Mouse (Mus musculus): ENCODE data around the gene Capn5. TPM values are rescaled to one million over a fixed set of nuclear protein-coding genes. Genes with fewer than 3 reads are reported as not detected.

The Capn5 gene
- total RNA-seq, 2 experiments from 2014 or later, result 3.7 to 7.0 TPM

DNA sequence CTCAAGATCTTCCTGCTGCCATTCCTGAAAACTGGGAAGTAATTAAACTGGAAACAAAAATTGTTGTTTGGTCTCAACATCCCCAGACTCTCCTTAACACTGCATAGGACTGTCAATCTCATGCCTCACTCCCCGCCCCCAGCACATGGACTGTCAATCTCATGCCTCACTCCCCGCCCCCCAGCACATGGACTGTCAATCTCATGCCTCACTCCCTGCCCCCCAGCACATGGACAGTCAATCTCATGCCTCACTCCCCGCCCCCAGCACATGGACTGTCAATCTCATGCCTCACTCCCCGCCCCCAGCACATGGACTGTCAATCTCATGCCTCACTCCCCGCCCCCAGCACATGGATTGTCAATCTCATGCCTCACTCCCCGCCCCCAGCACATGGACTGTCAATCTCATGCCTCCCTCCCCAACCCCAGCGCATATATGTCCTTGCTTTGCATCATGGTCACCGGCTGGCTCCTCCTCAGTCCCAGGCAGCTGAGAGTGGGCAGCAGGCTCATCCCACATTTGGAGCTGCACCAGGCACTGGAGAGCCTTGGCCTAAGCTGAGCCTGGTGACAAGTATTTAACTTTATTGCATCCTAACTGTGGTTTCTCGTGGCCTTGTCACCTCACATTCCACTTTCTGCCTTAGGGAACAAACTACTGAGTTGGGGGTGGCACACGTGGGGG, 29.2 kb downstream of the Capn5 start:
- peak in 1 of 2 experiments; percentile 42 for DNase-seq

DNA sequence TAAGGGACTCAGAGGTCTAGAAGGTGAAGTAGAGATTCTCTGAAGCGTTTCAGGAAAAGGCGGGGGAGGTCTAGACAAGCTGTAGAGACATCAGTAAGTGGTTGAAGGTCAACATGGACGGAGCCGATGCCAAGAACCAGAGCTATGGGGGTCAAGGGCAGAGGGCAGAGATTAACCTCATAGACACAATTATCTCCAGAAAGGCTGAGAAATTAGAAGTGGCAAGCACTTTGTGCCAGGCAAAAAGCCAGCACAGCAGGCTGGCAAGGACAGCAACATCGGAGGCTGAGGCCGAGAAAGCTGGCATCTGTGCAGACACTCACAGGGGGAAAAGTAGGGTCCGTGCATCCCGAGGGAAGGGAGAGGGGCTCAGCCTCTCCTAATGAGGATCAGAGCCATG, 30.3 kb downstream of the Capn5 start:
- DNase-seq, result peak; percentile 65 to 74

DNA sequence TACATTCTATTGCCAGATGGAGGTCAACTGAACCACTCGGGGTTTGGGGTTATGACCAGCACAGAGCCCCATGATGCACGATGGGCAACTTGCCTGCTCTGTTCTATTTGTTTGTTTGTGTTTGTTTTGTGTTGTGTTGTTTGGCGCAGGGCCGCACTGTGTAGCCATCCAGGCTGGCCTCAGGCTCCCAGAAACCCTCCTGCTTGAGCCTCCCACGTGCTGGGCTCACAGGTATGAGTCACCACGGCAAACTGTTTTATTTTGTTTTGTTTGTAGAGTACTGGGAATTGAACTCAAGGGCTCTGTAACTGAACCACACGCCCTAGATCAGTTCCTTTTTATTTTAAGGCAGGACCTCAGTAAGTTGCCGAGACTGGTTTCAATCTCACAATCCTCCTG, 31.6 kb downstream of the Capn5 start:
- DNase-seq, result peak in 1 of 2 experiments; percentile 35

DNA sequence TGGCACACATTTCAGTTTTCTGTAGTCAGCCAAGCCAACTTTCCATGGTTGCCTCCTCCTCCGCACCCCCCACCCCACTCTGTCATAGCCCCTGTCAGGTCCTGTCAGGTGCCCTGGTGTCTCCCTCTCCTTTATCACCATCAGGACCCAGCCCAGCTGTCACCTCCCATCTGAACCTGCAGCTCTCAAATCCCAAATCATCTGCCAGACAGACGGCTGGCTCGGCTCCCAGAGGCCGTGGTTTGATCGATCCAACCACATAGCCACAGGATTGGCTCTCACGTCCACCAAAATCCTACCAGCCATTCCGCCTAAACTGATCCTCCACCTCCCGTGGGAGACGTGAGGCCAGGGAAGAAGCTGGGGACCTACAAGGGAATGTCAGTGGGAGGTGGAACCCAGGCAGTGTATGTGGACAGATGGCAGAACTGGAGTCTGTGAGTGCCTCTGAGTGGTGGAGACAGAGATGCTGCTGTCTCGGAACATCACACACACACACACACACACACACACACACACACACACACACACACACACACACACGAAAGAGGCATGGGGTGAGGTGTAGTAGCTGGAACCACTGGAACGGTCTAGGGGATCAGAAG, 32.1 kb downstream of the Capn5 start:
- DNase-seq, result peak in 1 of 2 experiments; percentile 58

DNA sequence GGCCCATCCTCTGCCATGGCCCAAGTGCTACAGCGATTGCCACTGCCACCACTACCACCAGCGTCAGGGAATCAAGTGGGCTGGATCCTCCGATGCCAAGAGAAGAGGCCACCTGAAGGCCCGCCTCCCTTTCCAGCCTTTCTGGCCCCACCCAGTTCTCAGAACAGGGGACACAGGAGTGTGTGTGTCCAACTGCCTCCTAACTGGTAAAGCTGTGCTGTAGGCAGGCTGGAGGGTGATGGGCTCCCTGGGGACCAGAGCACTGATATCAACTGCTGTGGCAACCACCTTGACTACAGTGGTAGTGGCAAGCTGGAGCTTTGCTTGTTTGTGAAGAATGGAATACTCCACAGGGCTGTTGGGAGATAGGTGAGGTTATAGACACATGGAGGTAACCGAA, 32.7 kb downstream of the Capn5 start, which contains the start of gene Omp:
TSS of gene Omp (minus strand) at position 101 of the 400 bp plus-strand sequence.
- no peak for DNase-seq

DNA sequence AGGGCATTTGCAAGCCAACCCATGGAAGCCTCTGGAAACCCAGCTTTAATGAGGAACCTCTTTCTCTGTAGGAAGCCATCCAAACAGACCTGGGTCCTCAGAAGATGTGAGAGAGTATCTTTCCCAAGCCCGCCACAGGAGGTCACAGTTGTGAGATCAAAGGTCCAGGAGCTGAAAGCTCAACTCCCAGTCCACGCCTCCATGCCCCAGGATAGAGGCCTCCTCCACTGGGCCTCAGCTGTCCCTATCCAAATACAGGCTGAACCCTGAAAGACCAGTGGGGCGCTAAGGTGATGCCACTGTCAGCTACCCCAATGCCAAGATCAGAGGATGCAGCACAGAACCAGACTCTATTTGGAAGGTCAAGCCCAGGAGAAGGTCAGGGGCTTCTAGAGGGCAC, 35.4 kb downstream of the Capn5 start:
- no peak for DNase-seq

DNA sequence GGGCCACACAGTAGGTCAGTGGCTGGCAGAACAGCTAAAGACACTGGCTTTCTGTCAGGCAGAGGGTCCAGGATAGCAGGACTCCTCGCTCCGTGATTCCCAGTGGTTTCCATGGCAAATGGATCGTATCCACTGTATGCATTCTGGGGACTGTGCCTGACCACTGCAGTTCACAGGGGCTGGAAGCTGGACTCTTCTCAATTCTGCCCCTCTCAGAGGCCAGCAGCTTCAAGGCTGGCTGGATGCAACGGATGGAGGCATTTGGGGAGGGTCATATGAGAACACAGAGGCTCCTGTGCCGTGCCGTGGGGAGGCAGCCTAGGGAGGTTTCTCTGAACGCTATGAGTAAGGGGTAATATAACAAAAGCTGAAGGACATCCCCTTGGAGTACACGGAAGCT, 35.8 kb downstream of the Capn5 start:
- no peak for DNase-seq

DNA sequence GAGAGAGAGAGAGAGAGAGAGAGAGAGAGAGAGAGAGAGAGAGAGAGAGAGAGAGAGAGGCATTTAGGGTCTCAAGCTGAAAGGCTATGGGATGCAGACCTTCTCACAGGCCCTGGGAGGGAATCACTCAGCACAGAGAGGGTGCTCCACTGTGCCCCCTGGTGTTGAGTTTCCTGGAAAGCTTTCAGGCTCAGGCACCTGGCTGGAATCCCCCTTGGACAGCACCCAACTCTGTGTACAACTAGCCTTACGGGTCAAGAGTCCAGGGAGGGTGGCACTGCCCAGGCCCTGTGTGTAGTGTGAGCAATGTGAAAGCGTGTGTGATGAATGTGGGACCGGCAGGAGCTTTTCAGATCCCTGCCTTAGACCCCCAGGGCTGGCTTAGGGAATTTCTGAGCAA, 36.9 kb downstream of the Capn5 start:
- peak; percentile 48 to 71 for DNase-seq

DNA sequence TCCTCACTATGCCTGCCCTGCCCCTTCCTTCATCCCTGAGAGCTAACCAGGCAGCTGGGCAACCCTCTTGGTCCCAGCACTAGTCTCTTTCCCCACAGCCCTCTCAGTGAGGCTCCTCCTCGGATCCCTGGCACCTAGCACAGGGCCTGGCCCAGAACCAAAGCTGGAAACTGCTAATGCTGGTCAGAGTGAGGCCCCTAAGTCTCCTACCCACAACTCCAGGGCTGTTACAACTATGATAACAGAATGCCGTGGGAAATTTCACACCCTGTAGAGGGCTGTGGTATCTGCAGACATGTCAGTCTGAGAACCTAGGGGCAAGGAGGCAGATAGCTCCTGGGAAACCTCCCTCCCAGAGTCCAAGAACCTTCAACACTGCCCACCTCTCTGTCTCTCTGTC, 37.5 kb downstream of the Capn5 start:
- DNase-seq, result peak in 1 of 2 experiments; percentile 33

DNA sequence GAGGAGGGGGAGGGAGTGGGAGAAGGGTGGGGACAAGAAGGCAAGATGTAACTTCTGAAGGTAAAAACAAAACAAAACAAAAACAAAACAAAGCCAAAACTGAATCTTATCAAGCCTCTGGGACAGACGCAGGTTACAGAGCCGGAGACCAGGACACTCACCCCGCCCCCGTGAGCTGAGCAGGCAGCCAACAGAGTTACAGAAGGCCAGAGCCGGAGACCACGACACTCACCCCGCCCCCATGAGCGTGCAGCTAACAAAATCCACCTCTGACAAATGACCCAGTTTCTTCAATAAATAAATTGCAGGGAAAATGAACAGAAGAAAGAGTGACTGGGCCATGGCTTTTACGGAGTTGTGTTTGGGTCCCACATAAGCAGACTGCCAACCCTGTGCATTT, 38.9 kb downstream of the Capn5 start:
- DNase-seq, result peak; percentile 46 to 62

DNA sequence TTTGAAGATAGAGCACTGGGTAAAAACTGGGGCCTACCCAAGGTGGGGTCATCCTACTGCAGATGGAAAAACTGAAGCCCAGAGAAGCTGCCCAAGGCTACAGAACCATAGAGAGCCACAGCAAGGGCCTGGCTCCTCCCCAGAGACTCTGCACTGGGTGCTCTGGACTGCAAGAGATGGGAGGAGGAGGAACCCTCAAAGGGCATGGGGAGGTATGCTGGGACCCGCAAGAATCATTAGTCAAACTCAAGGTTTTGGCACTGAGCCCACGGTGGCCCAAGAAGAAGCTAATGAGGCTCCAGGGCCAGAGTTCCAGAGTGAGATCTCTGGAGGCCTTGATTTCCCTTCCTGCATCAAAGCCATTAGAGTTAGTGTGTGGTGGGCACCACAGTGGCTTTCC, 40.1 kb downstream of the Capn5 start:
- peak; percentile 53 to 58 for DNase-seq

DNA sequence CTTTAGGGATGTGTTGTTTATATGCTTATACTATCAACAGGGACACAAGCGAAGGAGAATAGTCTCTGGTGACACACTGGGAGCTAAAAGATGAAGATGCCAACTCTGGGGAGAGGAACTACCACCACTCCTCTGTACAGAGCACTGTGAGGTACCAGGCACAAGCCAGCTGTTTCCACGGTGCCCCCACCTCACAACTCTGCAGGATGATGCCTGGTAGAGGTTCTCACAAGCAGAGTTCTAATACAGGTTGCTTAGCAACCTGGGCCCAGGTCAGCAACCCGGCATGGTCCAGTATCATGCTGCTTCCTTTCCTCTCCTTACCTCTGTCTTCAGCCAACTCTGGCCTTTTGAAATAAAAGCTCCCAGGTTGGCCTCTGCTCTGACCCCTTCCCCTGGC, 40.5 kb downstream of the Capn5 start:
- no peak for DNase-seq

DNA sequence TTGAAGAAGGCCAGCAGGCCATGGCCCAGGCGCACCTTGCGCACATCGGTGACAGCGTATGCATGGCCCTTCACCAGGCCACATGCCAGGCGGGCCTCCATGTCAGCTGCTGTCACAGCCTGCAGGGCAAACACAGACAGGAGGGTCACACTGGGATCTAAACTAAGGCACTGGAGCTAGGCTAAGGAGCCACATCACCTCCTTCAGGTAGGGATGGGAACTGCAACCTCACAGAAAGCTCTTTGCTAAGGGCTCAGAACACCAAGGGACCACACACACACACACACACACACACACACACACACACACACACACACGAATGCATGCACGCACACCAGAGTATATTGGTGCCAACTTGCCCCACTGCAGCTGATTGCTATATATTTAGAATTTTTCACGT, 46.3 kb downstream of the Capn5 start:
- no peak for DNase-seq

DNA sequence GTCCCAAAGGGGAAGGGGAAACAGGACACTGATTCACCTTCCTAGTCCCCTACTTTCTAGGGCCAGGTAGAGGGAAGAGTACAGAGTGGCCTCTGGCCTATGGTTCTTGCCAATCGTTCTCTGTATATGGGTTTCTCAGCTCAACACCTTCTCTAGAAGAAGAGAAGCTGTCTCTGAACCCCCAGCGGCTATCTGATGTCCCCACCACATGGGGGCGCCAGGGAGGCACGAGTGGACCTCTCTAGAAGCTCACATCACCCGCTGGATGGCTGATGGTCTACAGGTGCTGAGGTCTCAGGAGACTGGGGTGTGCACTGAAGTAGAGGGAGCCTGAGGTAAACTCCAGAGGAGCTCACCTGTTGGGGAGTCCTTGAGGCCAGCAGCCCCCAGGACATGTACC, 52.6 kb downstream of the Capn5 start:
- peak; percentile 57 to 67 for DNase-seq

DNA sequence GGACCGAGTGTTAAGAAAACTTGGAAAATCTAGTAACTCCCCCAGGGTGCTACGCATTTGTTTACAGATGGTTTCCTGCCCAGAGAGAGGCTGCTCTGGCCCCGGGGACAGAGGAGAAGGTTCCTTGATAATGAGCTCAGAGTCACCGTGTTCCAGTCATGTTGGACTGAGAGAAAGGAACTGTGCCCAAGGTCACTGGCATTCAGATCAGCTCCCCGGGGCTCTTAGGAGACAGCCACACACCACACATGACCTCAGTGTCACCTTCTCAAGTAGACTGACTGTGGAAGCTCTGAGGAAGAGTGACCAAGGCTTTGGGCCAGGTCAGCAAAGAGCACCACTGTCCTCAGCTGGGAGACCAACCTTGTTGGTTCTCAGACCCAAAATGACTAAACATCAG, 53.4 kb downstream of the Capn5 start:
- peak; percentile 46 to 53 for DNase-seq

DNA sequence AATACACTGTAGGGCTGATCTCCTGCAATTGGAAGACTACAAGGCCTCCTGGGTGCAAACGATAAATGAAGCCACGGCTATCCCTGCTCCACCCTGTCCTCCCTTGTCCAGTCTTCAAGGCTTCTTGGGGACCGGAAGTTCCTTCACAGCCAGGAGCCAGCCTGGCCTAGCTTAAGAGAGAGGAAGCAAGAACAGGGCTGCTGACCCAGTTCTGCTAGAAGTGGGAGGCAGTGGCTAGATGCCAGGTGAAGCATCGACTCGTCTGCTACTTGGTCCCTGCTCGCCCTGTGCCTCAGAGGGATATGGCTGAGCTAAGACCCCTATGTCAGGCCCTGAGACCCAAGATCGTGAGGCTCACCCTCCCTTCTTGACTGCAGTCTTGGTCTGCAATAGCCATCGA, 56.4 kb downstream of the Capn5 start:
- DNase-seq, result peak; percentile 56

DNA sequence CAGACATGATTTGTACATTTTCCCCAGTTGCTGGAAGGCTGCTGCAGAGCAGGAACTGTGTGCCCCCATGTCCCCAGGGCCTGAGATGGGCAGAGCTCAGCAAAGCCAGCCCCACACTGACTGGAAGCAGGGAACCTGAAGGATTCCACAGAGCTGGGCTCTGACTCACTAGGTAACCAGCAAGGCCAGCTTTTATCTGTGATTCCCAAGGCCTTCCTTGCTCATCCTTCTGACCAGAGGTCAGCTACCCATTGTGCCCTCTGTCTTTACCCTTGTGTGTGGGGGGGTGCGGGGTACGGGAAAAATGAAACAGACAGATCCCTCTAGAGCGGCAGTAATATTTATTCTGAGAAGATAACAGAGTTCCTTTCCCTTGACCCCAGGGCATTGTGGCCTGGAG, 56.8 kb downstream of the Capn5 start:
- peak; percentile 72 to 80 for DNase-seq

DNA sequence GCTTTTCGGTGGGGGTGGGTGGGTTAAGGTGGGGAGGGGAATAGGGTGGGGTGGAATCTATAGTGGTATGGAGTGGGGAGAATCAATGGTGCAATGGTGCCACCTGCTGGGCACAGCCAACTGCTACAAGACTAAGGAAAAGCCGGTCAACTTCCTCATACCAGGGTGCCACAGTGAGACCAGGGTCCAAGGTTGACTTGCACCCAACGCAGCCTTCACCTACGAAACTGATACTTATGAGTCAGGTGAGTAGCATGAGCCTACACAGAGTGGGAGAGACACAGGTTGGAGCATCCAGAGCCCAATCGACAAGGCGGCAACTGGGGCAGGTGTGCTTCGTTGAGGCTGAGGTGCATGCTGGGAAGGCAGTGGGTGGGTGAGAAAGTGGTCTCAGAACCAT, 57.7 kb downstream of the Capn5 start:
- DNase-seq, result peak; percentile 78 to 85

DNA sequence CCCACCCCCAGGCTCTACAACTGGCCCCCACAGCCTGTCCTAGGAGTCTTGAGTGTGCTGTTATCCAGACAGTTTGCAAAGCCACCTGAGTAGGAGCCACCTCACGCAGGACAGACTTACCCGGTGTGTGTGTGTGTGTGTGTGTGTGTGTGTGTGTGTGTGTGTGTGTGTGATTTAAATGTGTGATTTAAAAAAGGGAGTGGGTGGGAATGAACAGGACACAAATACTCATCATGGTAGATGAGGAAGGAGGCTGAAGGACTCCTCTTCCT, 58.2 kb downstream of the Capn5 start:
- no peak for DNase-seq

DNA sequence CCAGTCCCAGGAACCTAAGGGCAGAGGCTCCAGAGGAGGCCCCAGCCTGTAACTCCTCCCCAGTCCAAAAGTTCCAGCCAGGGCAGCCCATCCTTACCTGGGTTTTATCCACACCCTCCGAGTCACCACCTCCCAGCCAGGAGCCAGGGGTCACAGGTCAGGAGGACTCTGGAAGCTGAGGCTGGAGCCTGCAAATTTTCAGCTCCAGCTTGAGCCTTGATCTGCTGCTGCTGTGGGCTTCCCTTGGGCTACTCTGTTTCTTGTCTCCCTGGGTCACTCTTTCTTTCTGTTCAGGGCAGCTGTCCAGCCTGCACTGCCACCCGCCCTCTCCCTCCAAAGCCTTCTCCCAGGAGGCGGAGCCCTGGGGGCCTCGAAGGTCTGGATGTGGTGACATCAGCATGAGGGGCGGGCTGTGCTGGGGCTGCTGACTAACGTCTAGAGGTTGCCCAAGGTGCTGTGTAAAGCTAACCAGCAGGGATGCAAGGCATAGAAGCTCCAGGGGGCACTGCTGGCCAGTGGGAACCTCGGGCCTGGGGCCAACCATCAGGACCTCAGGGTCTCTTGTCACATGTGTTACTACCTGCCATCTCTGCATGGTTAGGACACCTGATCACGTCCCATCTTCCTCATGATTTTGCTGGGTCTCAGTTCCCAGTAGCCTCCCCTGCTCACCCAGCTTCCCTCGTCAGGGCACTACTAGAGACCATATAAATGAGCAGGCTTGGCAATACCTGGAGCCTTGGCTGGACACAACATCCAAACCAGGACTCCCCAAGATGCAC, 58.7 kb downstream of the Capn5 start, which contains the start of gene Myo7a:
TSS of gene Myo7a (minus strand) at position 346 of the 782 bp plus-strand sequence.
- DNase-seq, result peak; percentile 93 to 94

DNA sequence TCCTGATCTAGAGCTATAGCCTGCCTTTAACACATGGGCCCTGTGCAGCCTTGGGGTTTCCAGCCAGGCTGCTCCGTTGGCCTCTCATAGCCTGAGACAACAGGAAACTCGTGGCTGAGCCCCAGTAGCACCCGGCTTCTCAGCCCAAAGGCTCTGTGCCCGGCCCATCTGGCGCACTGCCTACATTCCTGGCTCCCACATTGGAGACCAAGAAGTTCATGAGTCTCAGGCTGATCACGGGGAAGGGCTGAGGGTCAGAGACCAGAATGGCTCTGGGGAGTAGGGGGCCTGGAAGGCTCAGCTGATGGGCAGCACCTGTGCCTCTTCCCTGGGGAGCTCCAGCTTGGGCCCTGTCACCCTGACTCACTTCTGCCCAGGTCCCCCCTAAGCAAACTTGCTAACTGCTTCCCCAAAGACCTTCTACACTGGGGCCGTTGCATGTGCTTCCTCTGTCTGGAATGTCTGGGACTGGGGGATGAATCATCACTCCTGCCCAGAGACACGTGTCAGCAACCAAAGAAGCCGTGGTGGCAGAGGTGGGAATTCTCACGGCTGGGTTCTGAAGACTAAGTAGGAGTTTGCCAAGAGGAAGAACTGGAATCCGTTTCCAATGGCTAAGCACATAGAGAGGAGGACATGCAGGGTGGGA, 60.9 kb downstream of the Capn5 start:
- peak; percentile 89 to 91 for DNase-seq

DNA sequence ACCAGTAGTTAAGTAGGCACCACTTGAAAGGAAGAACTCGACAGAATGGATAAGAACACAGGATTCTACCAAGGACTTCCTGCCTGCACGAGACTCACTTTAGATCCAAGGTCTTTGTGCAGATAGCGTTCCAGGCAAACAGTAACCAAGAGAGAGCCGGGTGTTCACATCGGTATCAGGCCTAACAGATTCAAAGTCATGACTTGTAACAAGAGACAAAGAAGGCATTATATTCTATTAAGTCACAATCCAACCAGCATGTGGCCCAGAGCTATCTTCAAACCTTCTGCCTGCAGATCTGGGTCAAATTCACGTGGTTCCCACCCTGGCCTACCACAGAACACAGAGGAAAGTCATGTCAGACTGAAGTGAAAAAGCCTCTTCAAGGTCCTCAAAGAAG, 63.4 kb downstream of the Capn5 start:
- no peak for DNase-seq

DNA sequence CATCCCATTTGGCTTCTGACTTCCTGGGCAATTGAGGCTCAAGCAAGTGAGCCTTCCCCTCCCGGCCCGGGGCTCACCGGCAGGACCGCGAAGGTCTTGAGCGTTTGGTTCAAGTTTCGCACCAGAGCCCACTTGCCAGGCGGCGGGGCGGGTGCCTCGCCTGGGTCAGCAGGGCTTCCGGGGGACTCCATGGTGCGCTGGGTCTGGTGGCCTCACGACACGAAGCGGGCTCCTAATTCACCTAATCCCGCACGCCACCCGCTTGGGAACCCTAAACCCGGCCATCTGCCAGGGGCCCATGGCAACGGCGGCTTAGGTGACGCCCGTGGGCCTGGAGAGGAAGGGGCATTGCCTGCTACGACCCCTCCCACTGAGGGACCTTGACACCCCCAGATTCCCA, 66.8 kb downstream of the Capn5 start:
- DNase-seq, result no peak

Measured in adrenal gland, postnatal 36 days (tissue).